Mouse (Mus musculus) left cerebral cortex, adult 2 months (tissue): ENCODE measurements around the gene Gm26741. TPM values are rescaled to one million over a fixed set of nuclear protein-coding genes. Genes with fewer than 3 reads are reported as not detected.

ENCODE experiments used
- DNase-seq, 2 experiments: peaks; one replicate each; pipeline ENCODE4 v3.0.0; 2021 to 2022; ENCODE audit warnings: low spot score in 2 of 2, mixed read lengths in 1 of 2; ENCODE audit errors: extremely low spot score in 1 of 2
- H3K27ac ChIP-seq: fragments of 200-600 bp; 2 replicates; pipeline ENCODE4 v1.8.1; 2022
- H3K4me3 ChIP-seq: fragments of 200-600 bp; 2 replicates; pipeline ENCODE4 v1.8.1; 2022
- CTCF ChIP-seq: fragments of 200-600 bp; IDR thresholded peaks from 2 replicates; pipeline ENCODE4 v1.8.1; 2022; ENCODE audit warnings: antibody characterized with exemption, mild to moderate bottlenecking, moderate library complexity
- intact Hi-C: fragments of 180-260 bp; cut with DNase I; formaldehyde crosslinking; loops from one replicate; pipeline ENCODE4 v1.15.1; 2025
- total RNA-seq, 2 experiments: library from RNA; stranded (reverse); gene quantifications; 2 replicates each; pipeline ENCODE4 v1.2.3; 2021

The Gm26741 gene
- total RNA-seq, 2 experiments from 2014 or later: not detected

DNA sequence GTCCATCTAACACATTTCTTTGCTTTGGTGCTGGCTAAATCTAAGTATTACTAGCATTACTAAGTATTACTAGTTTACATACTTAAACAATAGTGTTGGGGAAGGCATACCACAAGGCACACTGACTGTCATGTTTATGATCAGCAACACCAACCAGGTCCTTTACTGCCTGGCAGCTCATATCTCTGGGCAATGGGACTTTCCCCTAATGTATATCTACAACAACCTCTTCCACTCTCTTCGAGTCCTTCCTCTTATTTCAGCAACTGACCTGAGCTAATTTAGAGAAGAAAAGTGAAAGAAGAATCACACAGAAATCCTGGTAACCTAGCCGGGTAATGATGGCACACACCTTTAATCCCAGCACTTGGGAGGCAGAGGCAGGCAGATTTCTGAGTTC lies 17.9 kb downstream of the Gm26741 start:
- no peak for TF ChIP-seq CTCF
- Histone ChIP-seq H3K4me3 (no peak overlapping the region), H3K27ac (no peak overlapping the region)
- intact Hi-C loops: no loop called here
- no peak for DNase-seq

GRCm38 (mm10) chr10:52377813-52378212 lies 19.2 kb downstream of the Gm26741 start:
- intact Hi-C loops: no loop called here
- no peak for DNase-seq
- no peak overlapping the region for H3K4me3 ChIP-seq
- no peak for TF ChIP-seq CTCF
- H3K27ac ChIP-seq: no peak overlapping the region

DNA sequence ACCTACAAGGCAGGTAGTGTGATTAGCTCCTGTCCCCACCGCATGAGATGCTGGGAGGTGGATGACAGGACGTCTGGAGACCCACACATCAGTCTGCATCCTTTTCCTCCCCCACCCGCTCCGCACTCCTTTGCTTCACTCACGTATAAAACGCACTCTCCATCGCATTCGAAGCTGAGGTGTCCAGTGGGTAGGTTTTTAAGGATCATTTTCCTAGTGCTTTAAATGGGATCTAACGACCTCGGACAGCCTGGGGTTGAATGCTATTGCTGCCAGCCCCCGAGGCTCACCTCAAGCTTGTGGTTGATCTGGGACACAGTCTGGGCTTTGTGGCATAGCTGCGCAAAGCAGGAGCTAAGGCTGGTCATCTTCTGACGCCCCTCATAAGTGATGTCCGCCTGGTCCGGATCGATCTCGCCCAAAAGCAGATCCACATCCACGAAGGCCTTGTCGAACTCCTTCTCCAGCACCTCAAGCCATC lies 22.8 kb downstream of the Gm26741 start:
- no peak for TF ChIP-seq CTCF
- intact Hi-C loops: no loop called here
- Histone ChIP-seq H3K4me3 (peak overlapping the region; percentile 73), H3K27ac (peak overlapping the region; percentile 97)
- DNase-seq: peak; percentile 20 to 27

DNA sequence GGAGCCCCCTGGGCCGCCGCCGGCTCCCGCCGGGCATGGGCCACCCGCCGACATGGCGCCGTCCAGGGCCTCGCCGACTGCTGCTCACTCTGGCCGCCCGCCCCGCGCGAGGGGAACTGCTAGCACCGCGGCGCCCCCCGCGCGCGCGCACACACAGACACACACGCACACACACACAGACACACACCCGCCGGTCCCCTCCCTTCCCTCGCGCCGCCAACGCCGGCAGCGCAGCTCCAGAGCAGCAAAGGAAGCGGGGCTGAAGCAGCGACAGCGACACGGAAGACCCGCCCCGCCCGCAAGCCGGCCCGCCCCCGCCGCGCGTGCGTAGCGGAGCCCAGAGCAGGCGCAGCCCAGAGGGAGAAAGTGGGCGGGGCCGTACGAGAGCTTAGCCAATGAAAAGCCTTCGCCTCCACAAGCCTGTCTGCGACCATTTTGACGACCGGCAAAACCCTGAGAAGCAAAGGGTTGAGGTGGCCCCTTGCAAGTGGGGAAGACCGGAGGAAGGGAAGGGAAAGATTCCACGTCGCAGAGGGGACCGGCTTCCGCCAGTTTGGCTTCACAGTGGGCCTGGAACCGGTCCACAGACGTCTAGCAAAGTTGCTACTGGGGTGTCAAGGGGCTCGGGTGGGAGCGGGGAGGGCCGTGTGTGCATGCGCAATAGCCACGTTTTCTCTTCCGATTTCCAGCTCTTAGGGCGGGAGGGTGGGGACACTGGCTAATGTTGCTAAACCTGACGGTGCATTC lies 23.5 kb downstream of the Gm26741 start, which contains the start of gene Gopc:
Gene Gopc, minus strand, starts transcription at position 280 of the 747 bp plus-strand sequence.
- Histone ChIP-seq H3K27ac (peak within 1 kb of the TSS; percentile 97), H3K4me3 (peak within 1 kb of the TSS; percentile 73)
- peak; percentile 96 to 98 for DNase-seq
- intact Hi-C loops: loop anchor here (1.0 kb wide), 1 partner anchor 35 kb away; the partner anchor contains the start of gene Nus1
- TF ChIP-seq CTCF: no peak

GRCm38 (mm10) chr10:52383022-52383421 lies 24.5 kb downstream of the Gm26741 start:
- DNase-seq: no peak
- intact Hi-C loops: no loop called here
- TF ChIP-seq CTCF: no peak
- H3K27ac ChIP-seq: peak overlapping the region; percentile 97; the same call in 1 of the 2 replicates
- peak overlapping the region; percentile 73 for H3K4me3 ChIP-seq

DNA sequence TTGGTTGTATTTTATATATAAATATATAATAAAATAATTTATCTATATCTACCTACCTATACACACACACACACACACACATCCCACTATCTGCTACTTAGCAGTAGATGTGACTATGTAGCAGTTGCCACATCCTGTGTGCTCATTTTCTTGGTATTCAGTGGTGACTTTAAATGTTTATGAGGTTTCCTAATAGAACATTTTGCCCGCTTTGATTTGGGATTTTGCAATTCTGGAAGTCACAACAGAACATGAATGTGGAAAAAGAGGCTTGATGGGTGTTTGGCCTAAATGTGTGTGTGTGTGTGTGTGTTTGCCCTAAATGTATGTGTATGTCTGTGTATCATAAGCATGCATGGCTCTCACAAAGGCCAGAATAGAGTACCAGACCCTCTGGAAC lies 25.0 kb downstream of the Gm26741 start:
- no peak for DNase-seq
- no peak overlapping the region for H3K4me3 ChIP-seq
- intact Hi-C loops: no loop called here
- no peak overlapping the region for H3K27ac ChIP-seq
- TF ChIP-seq CTCF: no peak

DNA sequence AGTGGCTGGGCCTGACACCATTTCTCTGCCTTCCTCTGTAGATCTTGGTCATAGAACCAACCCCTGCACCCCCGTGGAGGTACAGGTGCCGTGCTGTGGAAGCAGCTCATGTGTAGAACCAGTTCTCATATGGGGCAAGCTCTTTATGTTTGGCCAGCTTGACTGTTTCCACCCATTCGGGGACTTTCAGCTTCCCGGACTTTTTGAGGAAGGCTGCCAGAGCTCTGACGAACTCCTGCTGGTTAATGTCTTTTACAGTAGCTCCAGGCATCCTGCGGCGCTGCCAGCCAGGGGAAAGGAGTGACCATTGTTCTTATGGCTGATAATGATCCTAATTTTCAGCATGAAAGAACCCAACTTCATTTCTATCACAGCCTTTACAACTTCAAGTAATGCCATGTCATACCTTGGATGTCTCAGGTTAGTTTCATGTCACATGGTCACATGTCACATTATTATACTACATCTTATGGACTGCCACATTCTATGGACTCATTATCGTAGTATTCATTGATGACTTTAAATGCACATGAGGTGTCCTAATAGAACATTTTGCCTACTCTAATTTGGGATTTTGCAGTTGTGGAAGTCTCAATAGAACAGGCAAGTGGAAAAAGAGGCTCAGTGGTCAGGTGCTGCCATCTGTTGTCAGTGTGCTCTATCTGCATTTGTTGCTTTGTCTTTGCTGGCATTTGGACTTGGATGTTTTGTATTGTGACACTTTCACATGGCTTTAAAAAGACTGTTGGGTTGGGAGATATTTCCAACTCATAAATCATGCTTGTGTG lies 26.4 kb downstream of the Gm26741 start:
- Histone ChIP-seq H3K4me3 (no peak overlapping the region), H3K27ac (no peak overlapping the region)
- peak; percentile 97 for TF ChIP-seq CTCF
- intact Hi-C loops: loop anchor here (1.0 to 5.0 kb wide), 4 partner anchors 152 to 594 kb away; partner anchors contain the start of gene Dcbld1
- peak; percentile 35 to 44 for DNase-seq

- Histone ChIP-seq H3K27ac (no peak overlapping the region), H3K4me3 (no peak overlapping the region)
- TF ChIP-seq CTCF: no peak
- DNase-seq: no peak
- intact Hi-C loops: loop anchor here (5.0 kb wide), 1 partner anchor 280 kb away; no protein-coding TSS in a partner anchor
Observed at GRCm38 (mm10) chr10:52387192-52387591, 28.6 kb downstream of the Gm26741 start.

DNA sequence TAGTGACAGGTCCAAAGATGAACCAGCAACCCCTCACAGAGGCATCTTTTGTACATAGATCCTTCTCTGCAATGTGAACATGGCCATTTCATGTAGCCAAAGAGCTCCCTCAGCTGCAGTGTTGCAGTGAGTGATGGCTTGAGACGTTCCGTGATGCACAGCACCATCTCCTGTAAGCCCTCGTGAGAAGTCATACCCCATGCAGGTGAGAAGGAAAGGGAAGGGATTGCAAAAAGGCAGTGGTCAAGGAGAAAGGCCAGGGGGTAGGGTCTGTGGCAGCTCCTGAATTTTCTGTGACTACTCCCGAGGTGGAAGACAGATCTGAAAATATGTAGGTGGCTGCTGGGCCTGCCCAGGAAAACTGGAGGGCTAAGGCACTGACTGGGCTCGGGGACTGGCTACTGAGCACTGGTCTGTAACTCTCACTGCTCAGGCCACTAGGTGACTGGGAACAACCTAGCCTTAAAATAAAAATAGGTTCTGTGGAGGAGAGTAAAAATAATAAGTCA lies 30.4 kb downstream of the Gm26741 start, which contains the start of gene Nepn:
Gene Nepn, plus strand, starts transcription at position 51 of the 509 bp plus-strand sequence.
- DNase-seq: no peak
- H3K4me3 ChIP-seq: no peak within 1 kb of the TSS
- no peak for TF ChIP-seq CTCF
- no peak within 1 kb of the TSS for H3K27ac ChIP-seq
- intact Hi-C loops: loop anchor here (5.0 kb wide), 1 partner anchor 282 kb away; no protein-coding TSS in a partner anchor

- H3K4me3 ChIP-seq: no peak overlapping the region
- H3K27ac ChIP-seq: no peak overlapping the region
- TF ChIP-seq CTCF: no peak
- no peak for DNase-seq
- intact Hi-C loops: loop anchor here (5.0 kb wide), 1 partner anchor 282 kb away; no protein-coding TSS in a partner anchor
Observed at GRCm38 (mm10) chr10:52389438-52389837, 30.9 kb downstream of the Gm26741 start.

DNA sequence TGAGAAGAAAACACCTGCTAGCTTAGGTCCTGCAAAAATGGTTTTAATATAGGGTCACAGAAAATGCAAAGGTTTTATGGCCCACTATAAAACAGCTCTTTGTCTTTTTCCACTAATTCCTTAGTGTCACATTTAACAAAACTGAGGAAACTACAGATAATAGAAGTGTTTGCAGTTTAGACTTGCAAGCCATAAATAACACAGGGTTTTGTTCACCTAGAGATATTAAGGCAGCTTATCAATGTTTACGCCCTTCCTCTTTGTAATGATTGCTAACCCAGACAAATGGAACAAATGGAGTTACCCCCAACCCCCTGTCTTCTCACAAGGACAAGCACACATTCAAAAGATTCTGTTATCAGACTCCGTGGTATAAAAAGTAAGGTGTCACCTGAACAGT lies 32.6 kb downstream of the Gm26741 start:
- Histone ChIP-seq H3K4me3 (no peak overlapping the region), H3K27ac (no peak overlapping the region)
- DNase-seq: no peak
- intact Hi-C loops: no loop called here
- no peak for TF ChIP-seq CTCF
